Mouse (Mus musculus): ENCODE results near the gene Mlip. TPM values are rescaled to one million over a fixed set of nuclear protein-coding genes. Genes with fewer than 3 reads are reported as not detected.
"Not testable (repeated sequence)": the region's sequence is repeated elsewhere in the genome, so short reads cannot be mapped to it uniquely, and the experiment has no call there.

Mlip gene
- polyA plus RNA-seq, 1 experiment from 2014 or later: 113 TPM

GRCm38 (mm10) chr9:77160277-77160926 lies 192.4 kb downstream of the Mlip start:
- no peak overlapping the region for H3K4me2 ChIP-seq (ENCODE audit: low read length)
- no peak overlapping the region for H3K4me3 ChIP-seq (ENCODE audit: control insufficient read depth in 1 of 2, insufficient read depth in 1 of 2, low read depth in 1 of 2, low read length in 2 of 2)
- no peaks in the 10 kb centered on the region for H3K27me3 ChIP-seq (ENCODE audit: control insufficient read depth, insufficient read depth, low read length)
- no peak overlapping the region for H3K9ac ChIP-seq (ENCODE audit: low read length)
- no peaks in the 10 kb centered on the region for H3K4me1 ChIP-seq (ENCODE audit: control insufficient read depth in 2 of 2, insufficient read depth in 2 of 2, low read length in 2 of 2)
- H3K9me3 ChIP-seq (ENCODE audit: control insufficient read depth, low read length): no peaks in the 10 kb centered on the region
- H3K36me3 ChIP-seq (ENCODE audit: control insufficient read depth, insufficient read depth, low read length): peaks cover 7% of the 10 kb centered on the region; the same call in 1 of the 2 replicates
- WGBS: 77% methylated on average over 4 of the region's 4 CpGs
- H3K27ac ChIP-seq (replicated peaks in 1 of 2; ENCODE audit: control insufficient read depth in 1 of 2, insufficient read depth in 1 of 2, low read depth in 2 of 2, low read length in 2 of 2): no peak overlapping the region
- ATAC-seq (ENCODE audit: insufficient number of reproducible peaks, insufficient read depth, low FRiP score, low read depth): no peak

- Histone ChIP-seq H3K4me2 (ENCODE audit: low read length) (no peak overlapping the region), H3K27ac (replicated peaks in 1 of 2; ENCODE audit: control insufficient read depth in 1 of 2, insufficient read depth in 1 of 2, low read depth in 2 of 2, low read length in 2 of 2) (no peak overlapping the region), H3K9ac (ENCODE audit: low read length) (no peak overlapping the region), H3K9me3 (ENCODE audit: control insufficient read depth, low read length) (no peaks in the 10 kb centered on the region), H3K4me3 (ENCODE audit: control insufficient read depth in 1 of 2, insufficient read depth in 1 of 2, low read depth in 1 of 2, low read length in 2 of 2) (no peak overlapping the region), H3K4me1 (ENCODE audit: control insufficient read depth in 2 of 2, insufficient read depth in 2 of 2, low read length in 2 of 2) (no peaks in the 10 kb centered on the region), H3K27me3 (ENCODE audit: control insufficient read depth, insufficient read depth, low read length) (no peaks in the 10 kb centered on the region), H3K36me3 (ENCODE audit: control insufficient read depth, insufficient read depth, low read length) (no peaks in the 10 kb centered on the region)
- 97% methylated on average over 3 of the region's 3 CpGs for WGBS
- ATAC-seq (ENCODE audit: insufficient number of reproducible peaks, insufficient read depth, low FRiP score, low read depth): no peak
Observed at GRCm38 (mm10) chr9:77148518-77149257, 204.1 kb downstream of the Mlip start.

GRCm38 (mm10) chr9:77119735-77120134 lies 233.0 kb downstream of the Mlip start:
- ATAC-seq (ENCODE audit: insufficient number of reproducible peaks, insufficient read depth, low FRiP score, low read depth): no peak
- Histone ChIP-seq H3K9me3 (ENCODE audit: control insufficient read depth, low read length) (no peaks in the 10 kb centered on the region), H3K36me3 (ENCODE audit: control insufficient read depth, insufficient read depth, low read length) (no peaks in the 10 kb centered on the region), H3K4me2 (ENCODE audit: low read length) (no peak overlapping the region), H3K27ac (replicated peaks in 1 of 2; ENCODE audit: control insufficient read depth in 1 of 2, insufficient read depth in 1 of 2, low read depth in 2 of 2, low read length in 2 of 2) (no peak overlapping the region), H3K4me1 (ENCODE audit: control insufficient read depth in 2 of 2, insufficient read depth in 2 of 2, low read length in 2 of 2) (peaks cover 2 to 6% of the 10 kb centered on the region in 2 experiments), H3K27me3 (ENCODE audit: control insufficient read depth, insufficient read depth, low read length) (no peaks in the 10 kb centered on the region), H3K9ac (ENCODE audit: low read length) (no peak overlapping the region), H3K4me3 (ENCODE audit: control insufficient read depth in 1 of 2, insufficient read depth in 1 of 2, low read depth in 1 of 2, low read length in 2 of 2) (no peak overlapping the region)
- 90% methylated on average over 1 of the region's 1 CpGs for WGBS

DNA sequence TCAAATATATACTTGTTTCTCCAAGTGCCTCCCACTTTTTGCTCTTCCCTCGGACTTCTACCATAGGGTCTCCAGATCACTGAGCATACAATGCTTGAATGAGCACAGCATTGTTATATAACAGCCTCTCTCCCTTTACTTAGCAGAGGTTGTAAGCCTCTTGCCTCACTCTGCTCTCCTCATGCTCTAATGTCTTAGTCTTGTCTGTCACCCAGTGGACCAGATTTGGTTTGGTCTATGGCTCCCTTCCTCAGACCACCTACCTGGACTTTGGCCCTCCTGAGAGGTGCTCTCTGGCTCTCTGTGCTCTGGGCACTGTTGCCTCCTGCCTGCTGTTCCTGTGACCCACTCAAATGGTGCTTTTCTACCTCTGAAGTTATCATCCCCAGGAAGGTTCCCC lies 255.9 kb downstream of the Mlip start:
- Histone ChIP-seq H3K9me3 (ENCODE audit: control insufficient read depth, low read length) (no peaks in the 10 kb centered on the region), H3K27me3 (ENCODE audit: control insufficient read depth, insufficient read depth, low read length) (no peaks in the 10 kb centered on the region), H3K36me3 (ENCODE audit: control insufficient read depth, insufficient read depth, low read length) (peaks cover 3% of the 10 kb centered on the region; the same call in 1 of the 2 replicates), H3K9ac (ENCODE audit: low read length) (no peak overlapping the region), H3K4me2 (ENCODE audit: low read length) (no peak overlapping the region), H3K4me1 (ENCODE audit: control insufficient read depth in 2 of 2, insufficient read depth in 2 of 2, low read length in 2 of 2) (no peaks in the 10 kb centered on the region), H3K4me3 (ENCODE audit: control insufficient read depth in 1 of 2, insufficient read depth in 1 of 2, low read depth in 1 of 2, low read length in 2 of 2) (no peak overlapping the region), H3K27ac (replicated peaks in 1 of 2; ENCODE audit: control insufficient read depth in 1 of 2, insufficient read depth in 1 of 2, low read depth in 2 of 2, low read length in 2 of 2) (no peak overlapping the region)
- no peak for ATAC-seq (ENCODE audit: insufficient number of reproducible peaks, insufficient read depth, low FRiP score, low read depth)
- WGBS: 86% methylated on average over 1 of the region's 1 CpGs

DNA sequence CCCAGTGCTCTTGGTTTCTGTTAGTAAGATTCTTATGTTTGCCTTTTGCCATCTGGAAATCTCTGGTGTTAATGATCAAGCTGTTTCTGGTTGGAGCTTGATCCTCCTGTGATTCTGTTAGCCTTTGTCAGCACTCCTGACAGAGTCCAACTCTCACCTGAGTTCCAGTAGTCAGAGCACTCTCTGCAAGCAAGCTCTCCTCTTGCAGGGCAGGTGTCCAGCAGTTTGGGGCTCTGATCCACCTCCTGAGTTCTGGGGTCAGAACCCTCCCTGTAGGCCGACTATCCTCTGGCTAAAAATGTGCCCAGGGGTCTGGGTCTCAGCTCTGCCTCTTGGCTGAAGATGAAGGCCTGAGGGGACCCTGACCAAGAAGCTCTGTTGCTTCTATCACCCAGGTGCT lies 269.5 kb downstream of the Mlip start:
- not testable (repeated sequence) for H3K27ac ChIP-seq (replicated peaks in 1 of 2; ENCODE audit: control insufficient read depth in 1 of 2, insufficient read depth in 1 of 2, low read depth in 2 of 2, low read length in 2 of 2); H3K4me1 ChIP-seq (ENCODE audit: control insufficient read depth in 2 of 2, insufficient read depth in 2 of 2, low read length in 2 of 2); ATAC-seq (ENCODE audit: insufficient number of reproducible peaks, insufficient read depth, low FRiP score, low read depth); H3K27me3 ChIP-seq (ENCODE audit: control insufficient read depth, insufficient read depth, low read length); H3K9ac ChIP-seq (ENCODE audit: low read length); H3K4me2 ChIP-seq (ENCODE audit: low read length); H3K4me3 ChIP-seq (ENCODE audit: control insufficient read depth in 1 of 2, insufficient read depth in 1 of 2, low read depth in 1 of 2, low read length in 2 of 2); H3K36me3 ChIP-seq (ENCODE audit: control insufficient read depth, insufficient read depth, low read length); H3K9me3 ChIP-seq (ENCODE audit: control insufficient read depth, low read length)
- WGBS: 79% methylated on average over 1 of the region's 1 CpGs

- Histone ChIP-seq H3K4me1 (ENCODE audit: control insufficient read depth in 2 of 2, insufficient read depth in 2 of 2, low read length in 2 of 2) (no peaks in the 10 kb centered on the region), H3K4me2 (ENCODE audit: low read length) (no peak overlapping the region), H3K9me3 (ENCODE audit: control insufficient read depth, low read length) (no peaks in the 10 kb centered on the region), H3K36me3 (ENCODE audit: control insufficient read depth, insufficient read depth, low read length) (no peaks in the 10 kb centered on the region), H3K4me3 (ENCODE audit: control insufficient read depth in 1 of 2, insufficient read depth in 1 of 2, low read depth in 1 of 2, low read length in 2 of 2) (no peak overlapping the region), H3K27me3 (ENCODE audit: control insufficient read depth, insufficient read depth, low read length) (no peaks in the 10 kb centered on the region), H3K27ac (replicated peaks in 1 of 2; ENCODE audit: control insufficient read depth in 1 of 2, insufficient read depth in 1 of 2, low read depth in 2 of 2, low read length in 2 of 2) (no peak overlapping the region), H3K9ac (ENCODE audit: low read length) (no peak overlapping the region)
- no peak for ATAC-seq (ENCODE audit: insufficient number of reproducible peaks, insufficient read depth, low FRiP score, low read depth)
- WGBS: 65% methylated on average over 2 of the region's 2 CpGs
Observed at GRCm38 (mm10) chr9:77071676-77072075, 281.1 kb downstream of the Mlip start.

- no peak for ATAC-seq (ENCODE audit: insufficient number of reproducible peaks, insufficient read depth, low FRiP score, low read depth)
- no peak overlapping the region for H3K4me2 ChIP-seq (ENCODE audit: low read length)
- no peak overlapping the region for H3K27ac ChIP-seq (replicated peaks in 1 of 2; ENCODE audit: control insufficient read depth in 1 of 2, insufficient read depth in 1 of 2, low read depth in 2 of 2, low read length in 2 of 2)
- WGBS: 23% methylated on average over 4 of the region's 4 CpGs
- H3K4me3 ChIP-seq (ENCODE audit: control insufficient read depth in 1 of 2, insufficient read depth in 1 of 2, low read depth in 1 of 2, low read length in 2 of 2): no peak overlapping the region
- H3K9ac ChIP-seq (ENCODE audit: low read length): no peak overlapping the region
- no peaks in the 10 kb centered on the region for H3K27me3 ChIP-seq (ENCODE audit: control insufficient read depth, insufficient read depth, low read length)
- no peaks in the 10 kb centered on the region for H3K9me3 ChIP-seq (ENCODE audit: control insufficient read depth, low read length)
- H3K36me3 ChIP-seq (ENCODE audit: control insufficient read depth, insufficient read depth, low read length): no peaks in the 10 kb centered on the region
- peaks cover 0 to 4% of the 10 kb centered on the region in 2 experiments; a peak in 1 of 4 replicates for H3K4me1 ChIP-seq (ENCODE audit: control insufficient read depth in 2 of 2, insufficient read depth in 2 of 2, low read length in 2 of 2)
Observed at GRCm38 (mm10) chr9:77056611-77057010, 296.2 kb downstream of the Mlip start.

Measured in heart, embryonic 14.5 days (tissue).